Mouse (Mus musculus) heart, embryonic 15.5 days (tissue): Measurements from ENCODE around the gene Aars2. TPM values are rescaled to one million over a fixed set of nuclear protein-coding genes. Genes with fewer than 3 reads are reported as not detected.

ENCODE experiments used
- polyA plus RNA-seq: library from polyadenylated mRNA; unstranded; fragments of >200 nt; fragmentation: Nextera tagmentation; extraction: Ambion mirVana; gene quantifications from 2 replicates; pipeline ENCODE4 v1.2.1, GENCODE M21; 2015

The Aars2 gene
- polyA plus RNA-seq, 1 experiment from 2014 or later, result 19.2 TPM

Other genes starting within 250 kb of the Aars2 start
- gene Cdc5l, start 73.1 kb upstream of the Aars2 start, polyA plus RNA-seq, result 39.3 and 44.8 TPM in 2 replicates
- 1.3 and 1.6 TPM in 2 replicates for gene Spats1, start 31.4 kb upstream of the Aars2 start, polyA plus RNA-seq
- 0.16 and 0.29 TPM in 2 replicates for gene Tcte1, start 16.6 kb downstream of the Aars2 start, polyA plus RNA-seq
- 0.96 and 1.5 TPM in 2 replicates for gene Tmem151b, start 42.8 kb downstream of the Aars2 start, polyA plus RNA-seq
- gene Nfkbie, start 48.9 kb downstream of the Aars2 start, polyA plus RNA-seq, result 3.0 and 6.8 TPM in 2 replicates
- gene Slc35b2, start 57.0 kb downstream of the Aars2 start, polyA plus RNA-seq, result 75.8 and 98.4 TPM in 2 replicates
- gene Hsp90ab1, start 66.4 kb downstream of the Aars2 start, polyA plus RNA-seq, result 1,147 and 1,218 TPM in 2 replicates
- 90.9 and 120 TPM in 2 replicates for gene Slc29a1, start 92.8 kb downstream of the Aars2 start, polyA plus RNA-seq
- 0.16 and 0.24 TPM in 2 replicates for gene Mymx, start 95.3 kb downstream of the Aars2 start, polyA plus RNA-seq
- gene Capn11, start 152.5 kb downstream of the Aars2 start, polyA plus RNA-seq, result 0.26 and 0.39 TPM in 2 replicates
- gene Mrpl14, start 179.5 kb downstream of the Aars2 start, polyA plus RNA-seq, result 124 and 133 TPM in 2 replicates
- 35.1 and 42.4 TPM in 2 replicates for gene Tmem63b, start 180.1 kb downstream of the Aars2 start, polyA plus RNA-seq
- gene 1600014C23Rik, start 227.0 kb downstream of the Aars2 start, polyA plus RNA-seq, result 0.60 and 0.98 TPM in 2 replicates